Mouse (Mus musculus) liver, postnatal 0 days (tissue): ENCODE results near the gene Ntn1.

Source experiments
- CTCF ChIP-seq: sonication (generic); IDR thresholded peaks from 2 replicates; pipeline ENCODE4 v1.5.1; 2016; ENCODE audit warnings: antibody characterized with exemption, low read depth
- EP300 ChIP-seq: IDR thresholded peaks from 2 replicates; pipeline ENCODE4 v1.6.1; 2016; ENCODE audit warnings: antibody characterized with exemption, low read depth, mild to moderate bottlenecking

DNA sequence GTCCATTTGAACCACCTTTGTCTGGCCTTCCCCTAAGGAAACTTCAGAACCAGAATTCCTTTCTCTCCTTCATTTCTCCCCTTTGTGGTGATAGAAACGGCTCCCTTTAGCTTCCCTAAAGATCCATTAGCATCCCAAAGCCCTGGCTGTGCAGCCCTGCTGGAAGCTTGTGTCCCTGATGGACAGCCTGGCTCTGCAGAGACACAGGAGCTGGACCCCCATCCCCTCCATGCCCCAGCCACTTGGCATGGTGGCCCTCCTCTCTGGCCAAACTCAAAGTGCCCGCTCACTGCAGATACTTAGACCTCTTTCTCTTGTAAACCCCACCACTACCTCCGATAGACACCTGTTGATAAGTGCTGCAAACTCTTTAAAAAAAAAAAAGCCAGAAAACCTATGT is 45.8 kb downstream of the Ntn1 start:
- TF ChIP-seq CTCF (no peak), EP300 (no peak)
